Mouse (Mus musculus) embryonic fibroblast, embryonic 13.5 days (primary cell): Measurements from ENCODE around the gene Mpp4.

Experiments
- CTCF ChIP-seq: IDR thresholded peaks from 2 replicates; pipeline ENCODE4 v1.5.1; 2011; ENCODE audit warnings: mild to moderate bottlenecking, control low read depth, low read length, moderate library complexity, borderline replicate concordance; ENCODE audit not compliant: insufficient read depth
- POLR2A ChIP-seq: IDR thresholded peaks from 2 replicates; pipeline ENCODE4 v1.6.1; 2011; ENCODE audit warnings: low read depth, mild to moderate bottlenecking, control low read depth, low read length, moderate library complexity

DNA sequence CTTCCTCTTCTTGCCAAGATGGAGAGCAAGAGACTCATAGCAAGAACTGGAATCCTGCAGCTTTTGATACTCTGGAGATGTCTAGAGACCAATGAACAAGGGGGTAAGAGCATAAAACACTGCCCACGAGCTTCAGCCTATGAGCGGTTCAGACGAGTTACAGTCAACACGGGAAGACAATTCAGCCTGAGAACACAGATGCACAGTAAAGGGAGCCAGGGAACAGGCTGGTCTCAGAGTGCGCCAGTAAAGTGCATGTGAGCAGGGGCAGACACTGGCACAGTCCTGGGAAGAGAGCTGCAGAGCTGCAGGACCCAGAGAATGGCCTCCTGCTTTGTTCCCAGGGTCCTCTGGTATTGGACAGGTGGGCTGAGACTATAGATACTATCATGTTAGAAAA is 24.6 kb upstream of the Mpp4 start:
- TF ChIP-seq CTCF (no peak), POLR2A (no peak)
